Mouse (Mus musculus) liver, adult 2 months (tissue): ENCODE results near the gene Gm20696. TPM values are rescaled to one million over a fixed set of nuclear protein-coding genes. Genes with fewer than 3 reads are reported as not detected.
A peak's percentile ranks its signal among the peaks of the same experiment; 100 is the strongest.

Experiments
- DNase-seq: peaks from one replicate; pipeline ENCODE4 v3.0.0-alpha.2; 2011; ENCODE audit warnings: low read depth, low spot score; ENCODE audit errors: extremely low read depth
- H3K27ac ChIP-seq: fragments of 200-500 bp; replicated peaks from 2 replicates; pipeline ENCODE4 v1.5.1; 2012; ENCODE audit warnings: low read depth, mild to moderate bottlenecking, control low read depth, inconsistent platforms, low read length; ENCODE audit not compliant: insufficient read depth
- H3K27me3 ChIP-seq: fragments of 200-500 bp; 2 replicates; pipeline ENCODE4 v1.6.1; 2012; ENCODE audit warnings: mild to moderate bottlenecking, moderate library complexity, low read length, inconsistent platforms; ENCODE audit not compliant: control insufficient read depth, insufficient read depth
- H3K36me3 ChIP-seq: fragments of 200-500 bp; 2 replicates; pipeline ENCODE4 v1.6.1; 2012; ENCODE audit warnings: low read length, inconsistent platforms; ENCODE audit not compliant: control insufficient read depth, insufficient read depth
- H3K4me1 ChIP-seq: fragments of 200-500 bp; 2 replicates; pipeline ENCODE4 v1.6.1; 2011; ENCODE audit warnings: low read length; ENCODE audit not compliant: control insufficient read depth, insufficient read depth
- H3K4me3 ChIP-seq: fragments of 200-500 bp; 2 replicates; pipeline ENCODE4 v1.5.1; 2011; ENCODE audit warnings: low read depth, mild to moderate bottlenecking, control low read depth, low read length, moderate library complexity; ENCODE audit not compliant: insufficient read depth
- H3K79me2 ChIP-seq: fragments of 200-500 bp; 2 replicates; pipeline ENCODE4 v1.6.1; 2012; ENCODE audit warnings: inconsistent platforms, mild to moderate bottlenecking, low read length, moderate library complexity; ENCODE audit not compliant: control insufficient read depth, insufficient read depth
- H3K9ac ChIP-seq: fragments of 200-500 bp; 2 replicates; pipeline ENCODE4 v1.6.1; 2012; ENCODE audit warnings: low read depth, mild to moderate bottlenecking, control low read depth, inconsistent platforms, low read length
- CTCF ChIP-seq: fragments of 200-500 bp; IDR thresholded peaks from 2 replicates; pipeline ENCODE4 v1.5.1; 2011; ENCODE audit warnings: low read depth, low read length, control low read depth
- POLR2A ChIP-seq: fragments of 200-500 bp; IDR thresholded peaks from 2 replicates; pipeline ENCODE4 v1.6.1; 2011; ENCODE audit warnings: low read length, control low read depth; ENCODE audit not compliant: insufficient read depth; ENCODE audit errors: extremely low read depth
- WGBS: fragments of 180-500 bp; shearing (Covaris S2); methylation state at CpG from one replicate; pipeline ENCODE4 v1.1.7; 2018; 5-methylcytosine and 5-hydroxymethylcytosine counted together
- polyA plus RNA-seq: library from polyadenylated mRNA; depleted of rRNA; stranded (reverse); fragments of >200 nt; gene quantifications from 2 replicates; pipeline ENCODE4 v1.2.3, GENCODE M21; 2012
- total RNA-seq: library from RNA; depleted of rRNA; stranded (reverse); fragments of >200 nt; gene quantifications from 2 replicates; pipeline ENCODE4 v1.2.3, GENCODE M21; 2014

Gm20696 gene
- total and polyA plus RNA-seq, 2 experiments, result 0.26 to 6.5 TPM

DNA sequence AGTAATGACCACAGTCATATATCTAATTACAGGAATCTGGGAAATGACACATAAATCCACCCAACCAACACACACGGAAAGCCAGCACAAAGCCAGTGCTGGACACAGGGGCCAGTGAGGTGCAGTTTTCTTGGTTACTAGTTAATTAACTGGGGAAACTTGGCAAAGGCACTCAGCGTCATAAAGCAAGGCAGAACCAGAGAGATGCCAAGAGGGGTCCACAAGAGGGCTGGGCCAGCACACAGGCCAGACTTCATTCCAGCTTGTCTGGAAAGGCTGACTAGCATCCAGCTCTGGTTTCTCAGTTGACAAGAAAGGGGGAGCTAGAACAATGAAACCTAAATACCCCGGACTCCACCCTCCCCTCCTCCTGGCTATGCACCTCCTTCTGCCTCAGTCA is 33.9 kb upstream of the Gm20696 start:
- H3K27ac ChIP-seq, result no peak overlapping the region
- no peak overlapping the region for H3K9ac ChIP-seq
- WGBS, result 76% methylated on average over 3 of the region's 3 CpGs
- no peak for DNase-seq
- no peaks in the 10 kb centered on the region for H3K79me2 ChIP-seq
- no peaks in the 10 kb centered on the region for H3K4me1 ChIP-seq
- H3K4me3 ChIP-seq, result no peak overlapping the region
- peaks cover 5% of the 10 kb centered on the region; the same call in 1 of the 2 replicates for H3K27me3 ChIP-seq
- no peaks in the 10 kb centered on the region for H3K36me3 ChIP-seq
- TF ChIP-seq CTCF (no peak), POLR2A (no peak)

DNA sequence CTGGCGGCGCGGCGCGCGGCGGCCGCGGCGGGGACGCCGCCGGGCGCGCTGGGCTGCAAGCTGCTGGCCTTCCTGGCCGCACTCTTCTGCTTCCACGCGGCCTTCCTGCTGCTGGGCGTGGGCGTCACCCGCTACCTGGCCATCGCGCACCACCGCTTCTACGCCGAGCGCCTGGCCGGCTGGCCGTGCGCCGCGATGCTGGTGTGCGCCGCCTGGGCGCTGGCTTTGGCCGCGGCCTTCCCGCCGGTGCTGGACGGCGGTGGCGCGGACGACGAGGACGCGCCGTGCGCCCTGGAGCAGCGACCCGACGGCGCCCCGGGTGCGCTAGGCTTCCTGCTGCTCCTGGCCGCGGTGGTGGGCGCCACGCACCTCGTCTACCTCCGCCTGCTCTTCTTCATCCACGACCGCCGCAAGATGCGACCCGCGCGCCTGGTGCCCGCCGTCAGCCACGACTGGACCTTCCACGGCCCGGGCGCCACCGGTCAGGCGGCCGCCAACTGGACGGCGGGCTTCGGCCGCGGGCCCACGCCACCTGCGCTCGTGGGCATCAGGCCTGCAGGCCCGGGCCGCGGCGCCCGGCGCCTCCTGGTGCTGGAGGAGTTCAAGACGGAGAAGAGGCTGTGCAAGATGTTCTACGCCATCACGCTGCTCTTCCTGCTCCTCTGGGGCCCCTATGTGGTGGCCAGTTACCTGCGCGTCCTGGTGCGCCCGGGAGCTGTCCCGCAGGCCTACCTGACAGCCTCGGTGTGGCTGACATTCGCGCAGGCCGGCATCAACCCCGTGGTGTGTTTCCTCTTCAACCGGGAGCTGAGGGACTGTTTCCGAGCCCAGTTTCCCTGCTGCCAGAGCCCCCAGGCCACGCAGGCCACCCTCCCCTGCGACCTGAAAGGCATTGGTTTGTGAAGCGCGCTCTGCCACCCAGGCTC is 26.6 kb upstream of the Gm20696 start:
- Histone ChIP-seq H3K4me1 (peaks cover 2% of the 10 kb centered on the region; the same call in 1 of the 2 replicates), H3K27ac (no peak overlapping the region), H3K79me2 (no peaks in the 10 kb centered on the region; the same call in 1 of the 2 replicates), H3K27me3 (peaks cover 23% of the 10 kb centered on the region), H3K9ac (peak overlapping the region; percentile 51; the same call in 1 of the 2 replicates), H3K36me3 (no peaks in the 10 kb centered on the region), H3K4me3 (peak overlapping the region; percentile 65; the same call in 1 of the 2 replicates)
- WGBS, result 3% methylated on average over 108 of the region's 110 CpGs
- DNase-seq, result no peak
- no peak for TF ChIP-seq POLR2A
- TF ChIP-seq CTCF, result no peak

DNA sequence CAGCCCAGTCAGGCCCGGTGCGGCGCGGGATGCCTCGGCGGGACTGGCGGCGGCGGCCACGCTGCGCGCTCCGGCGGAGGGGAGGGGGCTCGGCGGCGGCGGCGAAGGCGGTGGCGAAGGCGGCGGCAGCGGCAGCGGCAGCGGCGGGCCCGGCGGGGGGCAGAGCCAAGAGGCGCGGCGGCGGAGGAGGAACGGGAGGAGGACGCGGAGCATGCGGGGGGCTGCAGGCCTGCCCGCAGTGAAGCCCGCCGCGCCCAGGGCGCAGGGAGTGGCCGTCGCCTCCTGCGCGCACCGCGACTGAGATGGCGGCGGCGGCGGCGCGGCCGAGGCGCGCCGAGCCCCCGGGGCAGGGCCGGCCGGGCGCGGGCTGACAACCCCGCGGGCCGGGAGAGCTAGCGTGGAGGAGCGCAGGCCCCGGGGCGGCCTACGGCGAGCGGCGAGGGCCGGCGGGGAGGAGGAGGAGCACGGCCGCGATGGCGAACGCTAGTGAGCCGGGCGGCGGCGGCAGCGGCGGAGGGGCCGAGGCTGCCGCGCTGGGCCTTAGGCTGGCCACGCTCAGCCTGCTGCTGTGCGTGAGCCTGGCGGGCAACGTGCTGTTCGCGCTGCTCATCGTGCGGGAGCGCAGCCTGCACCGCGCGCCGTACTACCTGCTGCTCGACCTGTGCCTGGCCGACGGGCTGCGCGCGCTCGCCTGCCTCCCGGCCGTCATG is 25.8 kb upstream of the Gm20696 start, which contains the start of gene Gpr27:
Gpr27 (plus strand) TSS at position 474 of the 710 bp plus-strand sequence.
- Histone ChIP-seq H3K9ac (peak within 1 kb of the TSS; percentile 51; the same call in 1 of the 2 replicates), H3K4me1 (peaks cover 2% of the 10 kb centered on the region; the same call in 1 of the 2 replicates), H3K27ac (no peak within 1 kb of the TSS), H3K4me3 (peak within 1 kb of the TSS; percentile 65), H3K79me2 (no peaks in the 10 kb centered on the region; the same call in 1 of the 2 replicates), H3K36me3 (no peaks in the 10 kb centered on the region), H3K27me3 (peaks cover 23% of the 10 kb centered on the region)
- TF ChIP-seq POLR2A (no peak), CTCF (no peak)
- DNase-seq, result no peak
- 3% methylated on average over 104 of the region's 112 CpGs for WGBS

DNA sequence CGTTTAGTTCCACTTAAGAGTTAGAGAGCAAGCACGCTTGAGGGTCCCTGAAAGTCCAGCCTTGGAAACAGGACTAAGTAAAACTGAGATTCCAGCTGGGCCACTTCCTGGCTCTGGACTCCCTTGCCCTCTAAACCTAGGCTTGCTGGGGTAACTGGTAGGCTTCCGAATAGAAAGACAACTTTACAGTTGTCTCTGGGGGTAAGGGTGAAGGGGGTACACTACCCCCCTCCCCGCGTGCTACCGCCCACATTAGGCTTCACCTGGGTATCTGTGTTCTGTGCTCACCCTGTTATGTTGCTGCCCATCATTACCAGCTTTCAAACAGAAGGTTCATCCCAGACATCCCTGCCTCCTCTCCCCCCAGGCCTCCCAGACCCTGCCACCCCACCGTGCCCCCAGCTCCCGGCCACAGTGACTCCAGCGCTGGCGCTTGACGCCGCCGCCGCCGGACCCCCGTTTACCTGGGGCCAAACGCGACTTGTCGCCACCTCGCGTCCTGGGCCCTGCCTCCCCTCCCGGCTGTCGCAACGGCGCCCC is 25.1 kb upstream of the Gm20696 start:
- H3K4me3 ChIP-seq, result peak overlapping the region; percentile 20; the same call in 1 of the 2 replicates
- no peak for DNase-seq
- 9% methylated on average over 24 of the region's 25 CpGs for WGBS
- TF ChIP-seq CTCF (no peak), POLR2A (no peak)
- peaks cover 21% of the 10 kb centered on the region for H3K27me3 ChIP-seq
- no peak overlapping the region for H3K9ac ChIP-seq
- no peak overlapping the region for H3K27ac ChIP-seq
- no peaks in the 10 kb centered on the region; the same call in 1 of the 2 replicates for H3K79me2 ChIP-seq
- H3K4me1 ChIP-seq, result peaks cover 2% of the 10 kb centered on the region; the same call in 1 of the 2 replicates
- no peaks in the 10 kb centered on the region for H3K36me3 ChIP-seq

DNA sequence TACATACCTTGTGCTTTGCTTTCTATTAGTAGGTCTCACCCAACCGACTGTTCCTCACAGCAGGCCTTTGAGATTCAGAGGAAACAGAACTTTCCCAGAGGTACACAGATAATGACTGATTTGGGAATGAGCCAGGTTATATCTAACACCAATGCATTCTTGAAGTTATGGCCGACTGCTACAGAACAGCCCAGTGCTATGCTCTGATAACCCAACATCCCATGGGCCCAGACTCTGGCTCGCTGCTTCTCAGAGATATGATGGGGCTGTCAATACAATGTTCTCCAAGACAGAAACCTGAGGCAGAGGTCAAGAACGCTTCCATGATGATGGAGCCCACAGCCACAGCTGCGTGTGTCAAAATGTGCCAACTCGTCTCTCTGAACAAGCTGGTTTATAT is 21.9 kb upstream of the Gm20696 start:
- Histone ChIP-seq H3K27me3 (peaks cover 20% of the 10 kb centered on the region), H3K4me3 (no peak overlapping the region), H3K79me2 (no peaks in the 10 kb centered on the region; the same call in 1 of the 2 replicates), H3K36me3 (no peaks in the 10 kb centered on the region), H3K9ac (no peak overlapping the region), H3K4me1 (peaks cover 2% of the 10 kb centered on the region; the same call in 1 of the 2 replicates), H3K27ac (no peak overlapping the region)
- TF ChIP-seq CTCF (no peak), POLR2A (no peak)
- DNase-seq, result no peak
- WGBS, result 72% methylated on average over 6 of the region's 6 CpGs
